Mouse (Mus musculus) forebrain, embryonic 14.5 days (tissue): Measurements from ENCODE around the gene Cxcl17. TPM values are rescaled to one million over a fixed set of nuclear protein-coding genes. Genes with fewer than 3 reads are reported as not detected.

Experiments used
- ATAC-seq: fragments of 200-750 bp; cut with Nextera tagmentation; 2 replicates; pipeline ENCODE4 v1.8.0; 2017; ENCODE audit warnings: mild to moderate bottlenecking, moderate library complexity
- DNase-seq: peaks from one replicate; pipeline ENCODE4 v3.0.0-alpha.2; 2015; ENCODE audit warnings: low spot score
- H3K27ac ChIP-seq: fragments of 300-500 bp; sonication (generic); 2 replicates; pipeline ENCODE4 v1.5.1; 2014; ENCODE audit warnings: low read depth, mild to moderate bottlenecking, control low read depth, low read length, moderate library complexity
- H3K27me3 ChIP-seq: fragments of 300-500 bp; sonication (generic); replicated peaks from 2 replicates; pipeline ENCODE4 v1.6.1; 2014; ENCODE audit warnings: low read length, control low read depth, mixed read lengths; ENCODE audit not compliant: control insufficient read depth, insufficient read depth
- H3K36me3 ChIP-seq: fragments of 300-500 bp; sonication (generic); 2 replicates; pipeline ENCODE4 v1.6.1; 2014; ENCODE audit warnings: low read length, control low read depth; ENCODE audit not compliant: control insufficient read depth, insufficient read depth
- H3K4me1 ChIP-seq: fragments of 300-500 bp; sonication (generic); 2 replicates; pipeline ENCODE4 v1.6.1; 2014; ENCODE audit warnings: antibody characterized with exemption, low read length, control low read depth; ENCODE audit not compliant: control insufficient read depth, insufficient read depth
- H3K4me2 ChIP-seq: fragments of 300-500 bp; sonication (generic); 2 replicates; pipeline ENCODE4 v1.6.1; 2014; ENCODE audit warnings: mild to moderate bottlenecking, control low read depth, low read length
- H3K4me3 ChIP-seq: fragments of 300-500 bp; sonication (generic); 2 replicates; pipeline ENCODE4 v1.5.1; 2014; ENCODE audit warnings: low read depth, low read length, control low read depth
- H3K9ac ChIP-seq: fragments of 300-500 bp; sonication (generic); 2 replicates; pipeline ENCODE4 v1.6.1; 2014; ENCODE audit warnings: mild to moderate bottlenecking, low read length, control low read depth, moderate library complexity
- H3K9me3 ChIP-seq: fragments of 300-500 bp; sonication (generic); replicated peaks from 2 replicates; pipeline ENCODE4 v1.6.1; 2016; ENCODE audit warnings: low read length, control low read depth, mixed read lengths; ENCODE audit not compliant: control insufficient read depth
- WGBS: fragments of 180-500 bp; shearing (Covaris S2); extraction: QIAGEN DNeasy Blood & Tissue Kit; methylation state at CpG from one replicate; pipeline ENCODE4 v1.1.7; 2014; 5-methylcytosine and 5-hydroxymethylcytosine counted together
- polyA plus RNA-seq: library from polyadenylated mRNA; unstranded; fragments of >200 nt; fragmentation: Nextera tagmentation; extraction: Ambion mirVana; gene quantifications from 2 replicates; pipeline ENCODE4 v1.2.1, GENCODE M21; 2014

Gene Cxcl17
- polyA plus RNA-seq, 1 experiment from 2014 or later: not detected

GRCm38 (mm10) chr7:25369058-25369749 lies 43.5 kb downstream of the Cxcl17 start, which contains the start of gene Cnfn:
Gene Cnfn (minus strand): TSS chr7:25369724.
- Histone ChIP-seq H3K27ac (no peak within 1 kb of the TSS), H3K9ac (no peak within 1 kb of the TSS), H3K27me3 (peaks cover 22% of the 10 kb centered on the region), H3K4me2 (no peak within 1 kb of the TSS), H3K4me1 (peaks cover 11% of the 10 kb centered on the region), H3K36me3 (peaks cover 4% of the 10 kb centered on the region), H3K9me3 (no peaks in the 10 kb centered on the region), H3K4me3 (no peak within 1 kb of the TSS)
- no peak for ATAC-seq
- 56% methylated on average over 12 of the region's 12 CpGs for WGBS
- DNase-seq: no peak

DNA sequence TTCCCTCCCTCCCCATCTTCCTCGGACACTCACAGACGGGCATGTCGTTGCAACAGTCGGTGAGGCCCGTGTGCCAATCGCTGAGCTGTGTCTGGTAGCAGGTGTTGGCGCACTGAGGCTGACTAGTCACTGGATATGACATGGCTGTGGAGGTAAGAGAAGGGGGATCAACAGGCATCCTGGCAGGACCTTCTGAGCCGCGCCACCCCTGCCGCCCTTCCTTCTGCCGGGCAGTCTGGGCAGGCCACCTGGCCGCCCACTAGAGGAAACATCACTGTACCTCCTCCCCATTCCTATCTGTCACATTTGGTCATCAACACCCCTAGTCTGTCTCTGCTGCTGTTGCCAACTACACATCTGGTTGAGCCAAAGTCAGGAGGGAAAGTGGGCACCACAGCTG lies 44.4 kb downstream of the Cxcl17 start:
- H3K27me3 ChIP-seq: peaks cover 22% of the 10 kb centered on the region

GRCm38 (mm10) chr7:25367632-25368293 lies 44.9 kb downstream of the Cxcl17 start:
- Histone ChIP-seq H3K9ac (no peak overlapping the region), H3K4me1 (peaks cover 11% of the 10 kb centered on the region), H3K27me3 (peaks cover 22% of the 10 kb centered on the region), H3K27ac (no peak overlapping the region), H3K4me2 (no peak overlapping the region), H3K9me3 (no peaks in the 10 kb centered on the region), H3K36me3 (peaks cover 17% of the 10 kb centered on the region), H3K4me3 (no peak overlapping the region)
- 3% methylated on average over 33 of the region's 33 CpGs for WGBS
- DNase-seq (no peak), ATAC-seq (no peak)

More for the DNA sequence above, 44.4 kb downstream of the Cxcl17 start:
- no peak overlapping the region for H3K27ac ChIP-seq
- no peak overlapping the region for H3K4me2 ChIP-seq
- ATAC-seq (no peak), DNase-seq (no peak)
- no peaks in the 10 kb centered on the region for H3K9me3 ChIP-seq
- peaks cover 12% of the 10 kb centered on the region for H3K36me3 ChIP-seq
- H3K4me1 ChIP-seq: peaks cover 11% of the 10 kb centered on the region
- H3K4me3 ChIP-seq: no peak overlapping the region
- no peak overlapping the region for H3K9ac ChIP-seq
- 21% methylated on average over 12 of the region's 12 CpGs for WGBS

GRCm38 (mm10) chr7:25365937-25366625 lies 46.6 kb downstream of the Cxcl17 start:
- peak; percentile 31; the same call in 1 of the 2 replicates for ATAC-seq
- 12% methylated on average over 13 of the region's 13 CpGs for WGBS
- H3K27me3 ChIP-seq: peaks cover 22% of the 10 kb centered on the region
- H3K4me2 ChIP-seq: no peak overlapping the region
- H3K27ac ChIP-seq: no peak overlapping the region
- H3K9ac ChIP-seq: peak overlapping the region; percentile 29; the same call in 1 of the 2 replicates
- H3K4me3 ChIP-seq: no peak overlapping the region
- H3K36me3 ChIP-seq: peaks cover 27% of the 10 kb centered on the region
- peak; percentile 41 for DNase-seq
- H3K9me3 ChIP-seq: no peaks in the 10 kb centered on the region
- H3K4me1 ChIP-seq: peaks cover 11% of the 10 kb centered on the region

DNA sequence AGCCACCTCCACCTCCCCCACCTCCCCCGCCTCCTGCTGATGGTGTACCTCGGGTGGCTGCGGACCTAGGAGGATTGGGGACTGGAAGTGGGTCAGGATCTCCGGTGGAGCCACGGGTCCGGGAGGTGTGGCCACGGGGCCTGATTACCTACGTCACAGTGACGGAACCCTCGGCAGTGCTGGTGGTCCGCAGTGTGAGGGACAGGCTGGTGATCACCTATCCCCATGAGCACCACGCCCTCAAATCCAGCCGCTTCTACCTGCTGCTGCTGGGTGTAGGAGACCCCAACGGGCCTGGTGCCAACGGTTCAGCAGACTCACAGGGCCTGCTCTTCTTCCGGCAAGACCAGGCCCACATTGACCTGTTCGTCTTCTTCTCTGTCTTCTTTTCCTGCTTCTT lies 49.1 kb downstream of the Cxcl17 start:
- no peak for ATAC-seq
- 97% methylated on average over 17 of the region's 17 CpGs for whole genome bisulfite sequencing

GRCm38 (mm10) chr7:25363151-25363550 lies 49.5 kb downstream of the Cxcl17 start:
- no peak overlapping the region for H3K4me2 ChIP-seq
- no peak overlapping the region for H3K4me3 ChIP-seq
- no peak overlapping the region for H3K9ac ChIP-seq
- WGBS: 90% methylated on average over 19 of the region's 19 CpGs
- H3K9me3 ChIP-seq: no peaks in the 10 kb centered on the region
- ATAC-seq: no peak
- no peak overlapping the region for H3K27ac ChIP-seq
- DNase-seq: no peak
- H3K36me3 ChIP-seq: peaks cover 51% of the 10 kb centered on the region
- peaks cover 9% of the 10 kb centered on the region for H3K27me3 ChIP-seq
- peaks cover 11% of the 10 kb centered on the region for H3K4me1 ChIP-seq

More for the DNA sequence above, 49.1 kb downstream of the Cxcl17 start:
- Histone ChIP-seq H3K4me2 (no peak overlapping the region), H3K36me3 (peaks cover 51% of the 10 kb centered on the region), H3K27ac (no peak overlapping the region), H3K27me3 (peaks cover 14% of the 10 kb centered on the region), H3K4me1 (peaks cover 11% of the 10 kb centered on the region), H3K9me3 (no peaks in the 10 kb centered on the region), H3K4me3 (no peak overlapping the region), H3K9ac (no peak overlapping the region)
- DNase-seq: no peak

- ATAC-seq (peak; percentile 59; the same call in 1 of the 2 replicates), DNase-seq (peak; percentile 29)
- no peaks in the 10 kb centered on the region for H3K9me3 ChIP-seq
- H3K4me1 ChIP-seq: no peaks in the 10 kb centered on the region
- H3K27ac ChIP-seq: no peak overlapping the region
- no peak overlapping the region for H3K4me2 ChIP-seq
- H3K9ac ChIP-seq: no peak overlapping the region
- no peaks in the 10 kb centered on the region for H3K27me3 ChIP-seq
- no peak overlapping the region for H3K4me3 ChIP-seq
- WGBS: 61% methylated on average over 19 of the region's 19 CpGs
- H3K36me3 ChIP-seq: peaks cover 80% of the 10 kb centered on the region
These were observed 53.9 kb downstream of the Cxcl17 start for GRCm38 (mm10) chr7:25358721-25359206.
